Mouse (Mus musculus) layer of hippocampus, adult 18-20 months (tissue): Measurements from ENCODE around the gene 1700025G04Rik. TPM values are rescaled to one million over a fixed set of nuclear protein-coding genes. Genes with fewer than 3 reads are reported as not detected.
A peak's percentile ranks its signal among the peaks of the same experiment; 100 is the strongest.

Source experiments
- DNase-seq, 2 experiments: peaks; one replicate each; pipeline ENCODE4 v3.0.0; 2022; ENCODE audit warnings: low spot score in 2 of 2
- total RNA-seq, 2 experiments: library from RNA; stranded (reverse); gene quantifications; 2 replicates each; pipeline ENCODE4 v1.2.3; 2021

The 1700025G04Rik gene
- total RNA-seq, 2 experiments from 2014 or later, result 60.3 to 70.8 TPM

GRCm38 (mm10) chr1:152077171-152077715, 12.7 kb downstream of the 1700025G04Rik start:
- no peak for DNase-seq

GRCm38 (mm10) chr1:152076222-152076845, 13.6 kb downstream of the 1700025G04Rik start:
- DNase-seq, result no peak

GRCm38 (mm10) chr1:152075725-152076124, 14.2 kb downstream of the 1700025G04Rik start:
- no peak for DNase-seq

- DNase-seq, result no peak
Observed at GRCm38 (mm10) chr1:152070441-152070840, 19.5 kb downstream of the 1700025G04Rik start.

GRCm38 (mm10) chr1:152069745-152070144, 20.2 kb downstream of the 1700025G04Rik start:
- DNase-seq, result no peak

- no peak for DNase-seq
Observed at GRCm38 (mm10) chr1:152067919-152068318, 22.0 kb downstream of the 1700025G04Rik start.

GRCm38 (mm10) chr1:152065527-152065926, 24.4 kb downstream of the 1700025G04Rik start:
- no peak for DNase-seq

- DNase-seq, result no peak
Observed at GRCm38 (mm10) chr1:152063357-152064145, 26.4 kb downstream of the 1700025G04Rik start.

- DNase-seq, result no peak
Observed at GRCm38 (mm10) chr1:152061745-152062144, 28.2 kb downstream of the 1700025G04Rik start.

- no peak for DNase-seq
Observed at GRCm38 (mm10) chr1:152060265-152060664, 29.7 kb downstream of the 1700025G04Rik start.

GRCm38 (mm10) chr1:152058776-152059175, 31.1 kb downstream of the 1700025G04Rik start:
- no peak for DNase-seq

- no peak for DNase-seq
Observed at GRCm38 (mm10) chr1:152053112-152053511, 36.8 kb downstream of the 1700025G04Rik start.

- DNase-seq, result no peak
Observed at GRCm38 (mm10) chr1:152051858-152052257, 38.1 kb downstream of the 1700025G04Rik start.

- no peak for DNase-seq
Observed at GRCm38 (mm10) chr1:152050037-152050436, 39.9 kb downstream of the 1700025G04Rik start.

- peak in 1 of 2 experiments; percentile 53 for DNase-seq
Observed at GRCm38 (mm10) chr1:152048291-152048690, 41.6 kb downstream of the 1700025G04Rik start.

- DNase-seq, result no peak
Observed at GRCm38 (mm10) chr1:152047416-152047815, 42.5 kb downstream of the 1700025G04Rik start.

GRCm38 (mm10) chr1:152043453-152043852, 46.5 kb downstream of the 1700025G04Rik start:
- DNase-seq, result no peak

GRCm38 (mm10) chr1:152042409-152042808, 47.5 kb downstream of the 1700025G04Rik start:
- DNase-seq, result no peak

GRCm38 (mm10) chr1:152041005-152041404, 48.9 kb downstream of the 1700025G04Rik start:
- no peak for DNase-seq

GRCm38 (mm10) chr1:152040053-152040452, 49.9 kb downstream of the 1700025G04Rik start:
- DNase-seq, result no peak

- no peak for DNase-seq
Observed at GRCm38 (mm10) chr1:152039588-152039987, 50.3 kb downstream of the 1700025G04Rik start.

GRCm38 (mm10) chr1:152038086-152038485, 51.8 kb downstream of the 1700025G04Rik start:
- no peak for DNase-seq
